Mouse (Mus musculus) thymus, postnatal 0 days (tissue): Measurements from ENCODE around the gene Jazf1. TPM values are rescaled to one million over a fixed set of nuclear protein-coding genes. Genes with fewer than 3 reads are reported as not detected.
A peak's percentile ranks its signal among the peaks of the same experiment; 100 is the strongest.

Experiments
- DNase-seq: peaks from one replicate; pipeline ENCODE4 v3.0.0-alpha.2; 2015; ENCODE audit warnings: low spot score
- polyA plus RNA-seq: library from polyadenylated mRNA; unstranded; fragments of >200 nt; fragmentation: Nextera tagmentation; extraction: Ambion mirVana; gene quantifications from 2 replicates; pipeline ENCODE4 v1.2.1, GENCODE M21; 2015

The Jazf1 gene
- polyA plus RNA-seq, 1 experiment from 2014 or later: 4.9 TPM

GRCm38 (mm10) chr6:52917471-52917870 is 151.0 kb downstream of the Jazf1 start:
- no peak for DNase-seq

- DNase-seq: no peak
These were observed 151.5 kb downstream of the Jazf1 start for GRCm38 (mm10) chr6:52916836-52917376.

- DNase-seq: no peak
These were observed 153.5 kb downstream of the Jazf1 start for GRCm38 (mm10) chr6:52914921-52915320.

- peak; percentile 88 for DNase-seq
These were observed 156.1 kb downstream of the Jazf1 start for GRCm38 (mm10) chr6:52912143-52912918.

- DNase-seq: no peak
These were observed 161.6 kb downstream of the Jazf1 start for GRCm38 (mm10) chr6:52906801-52907200.

GRCm38 (mm10) chr6:52905100-52905499 is 163.3 kb downstream of the Jazf1 start:
- no peak for DNase-seq

- no peak for DNase-seq
These were observed 165.0 kb downstream of the Jazf1 start for GRCm38 (mm10) chr6:52903226-52903960.

- no peak for DNase-seq
These were observed 168.7 kb downstream of the Jazf1 start for GRCm38 (mm10) chr6:52899574-52900245.

GRCm38 (mm10) chr6:52895075-52895474 is 173.4 kb downstream of the Jazf1 start:
- DNase-seq: no peak

- no peak for DNase-seq
These were observed 174.0 kb downstream of the Jazf1 start for GRCm38 (mm10) chr6:52894501-52894823.

GRCm38 (mm10) chr6:52893811-52894500 is 174.5 kb downstream of the Jazf1 start:
- DNase-seq: peak; percentile 57

GRCm38 (mm10) chr6:52892978-52893377 is 175.5 kb downstream of the Jazf1 start:
- DNase-seq: no peak

GRCm38 (mm10) chr6:52887541-52888203 is 180.8 kb downstream of the Jazf1 start:
- DNase-seq: no peak

GRCm38 (mm10) chr6:52883773-52884172 is 184.7 kb downstream of the Jazf1 start:
- no peak for DNase-seq

GRCm38 (mm10) chr6:52877176-52877575 is 191.3 kb downstream of the Jazf1 start:
- no peak for DNase-seq

GRCm38 (mm10) chr6:52871306-52871705 is 197.1 kb downstream of the Jazf1 start:
- DNase-seq: no peak

- no peak for DNase-seq
These were observed 199.2 kb downstream of the Jazf1 start for GRCm38 (mm10) chr6:52869252-52869651.

- DNase-seq: peak; percentile 27
These were observed 200.1 kb downstream of the Jazf1 start for GRCm38 (mm10) chr6:52868352-52868751.

- DNase-seq: no peak
These were observed 206.5 kb downstream of the Jazf1 start for GRCm38 (mm10) chr6:52861928-52862327.

GRCm38 (mm10) chr6:52861186-52861820 is 207.1 kb downstream of the Jazf1 start:
- DNase-seq: no peak
